Mouse (Mus musculus) limb, embryonic 14.5 days (tissue): ENCODE measurements at regions not wholly inside any gene's neighbourhood (a gene's known extent, or its start where the extent isn't known, plus 50 kb on each side); places are given as distances from the start of the nearest gene placed in this dataset.

Experiments used
- ATAC-seq: fragments of 200-750 bp; cut with Nextera tagmentation; 2 replicates; pipeline ENCODE4 v1.8.0; 2017; ENCODE audit warnings: low read depth, moderate number of reproducible peaks, moderate TSS enrichment; ENCODE audit not compliant: low FRiP score
- DNase-seq: peaks from one replicate; pipeline ENCODE4 v3.0.0-alpha.2; 2015; ENCODE audit warnings: low spot score
- H3K27ac ChIP-seq: fragments of 300-500 bp; sonication (generic); replicated peaks from 2 replicates; pipeline ENCODE4 v1.5.1; 2014; ENCODE audit warnings: low read depth, mild to moderate bottlenecking, low read length, moderate library complexity, mixed read lengths
- H3K27me3 ChIP-seq: fragments of 300-500 bp; sonication (generic); 2 replicates; pipeline ENCODE4 v1.6.1; 2014; ENCODE audit warnings: low read length, mixed read lengths; ENCODE audit not compliant: control insufficient read depth, insufficient read depth
- H3K36me3 ChIP-seq: fragments of 300-500 bp; sonication (generic); 2 replicates; pipeline ENCODE4 v1.6.1; 2014; ENCODE audit warnings: mild to moderate bottlenecking, low read length, moderate library complexity, mixed read lengths; ENCODE audit not compliant: control insufficient read depth, insufficient read depth
- H3K4me1 ChIP-seq: fragments of 300-500 bp; sonication (generic); 2 replicates; pipeline ENCODE4 v1.6.1; 2014; ENCODE audit warnings: antibody characterized with exemption, low read length, mixed read lengths; ENCODE audit not compliant: control insufficient read depth, insufficient read depth
- H3K4me2 ChIP-seq: fragments of 300-500 bp; sonication (generic); replicated peaks from 2 replicates; pipeline ENCODE4 v1.6.1; 2014; ENCODE audit warnings: low read depth, mild to moderate bottlenecking, low read length, moderate library complexity; ENCODE audit not compliant: severe bottlenecking
- H3K4me3 ChIP-seq: fragments of 300-500 bp; sonication (generic); replicated peaks from 2 replicates; pipeline ENCODE4 v1.5.1; 2014; ENCODE audit warnings: low read length
- H3K9ac ChIP-seq: fragments of 300-500 bp; sonication (generic); 2 replicates; pipeline ENCODE4 v1.6.1; 2014; ENCODE audit warnings: mild to moderate bottlenecking, low read depth, low read length, moderate library complexity; ENCODE audit not compliant: severe bottlenecking
- H3K9me3 ChIP-seq: fragments of 300-500 bp; sonication (generic); 2 replicates; pipeline ENCODE4 v1.6.1; 2016; ENCODE audit warnings: low read length; ENCODE audit not compliant: control insufficient read depth
- POLR2A ChIP-seq: fragments of 200-500 bp; IDR thresholded peaks from 2 replicates; pipeline ENCODE4 v1.8.0; 2012; ENCODE audit warnings: inconsistent platforms, mild to moderate bottlenecking, moderate library complexity, borderline replicate concordance; ENCODE audit not compliant: insufficient read depth, insufficient read length; ENCODE audit errors: extremely low read depth
- WGBS: fragments of 180-500 bp; shearing (Covaris S2); extraction: QIAGEN DNeasy Blood & Tissue Kit; methylation state at CpG from one replicate; pipeline ENCODE4 v1.1.7; 2014; 5-methylcytosine and 5-hydroxymethylcytosine counted together

DNA sequence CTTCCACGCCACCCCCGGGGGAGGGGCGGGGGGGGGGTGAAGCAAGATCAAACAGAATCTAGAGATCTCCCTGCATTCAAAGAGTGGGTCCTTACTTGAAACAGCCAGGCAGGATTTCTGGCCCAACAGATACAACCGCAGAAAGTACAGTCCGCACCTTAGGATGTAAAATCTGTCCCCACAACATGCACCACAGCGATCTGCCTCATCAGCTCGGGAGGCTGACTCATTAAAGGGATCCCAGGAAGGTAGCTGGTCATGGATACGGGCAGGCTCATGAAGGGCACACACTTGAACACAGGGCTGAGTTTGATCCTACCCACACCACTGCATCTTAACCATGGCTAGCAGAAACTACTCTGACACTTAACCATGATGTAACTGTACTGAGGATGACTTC is 57.8 kb upstream of the Jade1 start:
- ATAC-seq (no peak), DNase-seq (no peak)
- Histone ChIP-seq H3K4me3 (no peak overlapping the region), H3K9ac (no peak overlapping the region), H3K27me3 (no peaks in the 10 kb centered on the region), H3K4me1 (no peaks in the 10 kb centered on the region), H3K27ac (no peak overlapping the region), H3K4me2 (no peak overlapping the region), H3K9me3 (no peaks in the 10 kb centered on the region), H3K36me3 (no peaks in the 10 kb centered on the region)
- WGBS, result 77% methylated on average over 5 of the region's 8 CpGs
- TF ChIP-seq POLR2A, result no peak

DNA sequence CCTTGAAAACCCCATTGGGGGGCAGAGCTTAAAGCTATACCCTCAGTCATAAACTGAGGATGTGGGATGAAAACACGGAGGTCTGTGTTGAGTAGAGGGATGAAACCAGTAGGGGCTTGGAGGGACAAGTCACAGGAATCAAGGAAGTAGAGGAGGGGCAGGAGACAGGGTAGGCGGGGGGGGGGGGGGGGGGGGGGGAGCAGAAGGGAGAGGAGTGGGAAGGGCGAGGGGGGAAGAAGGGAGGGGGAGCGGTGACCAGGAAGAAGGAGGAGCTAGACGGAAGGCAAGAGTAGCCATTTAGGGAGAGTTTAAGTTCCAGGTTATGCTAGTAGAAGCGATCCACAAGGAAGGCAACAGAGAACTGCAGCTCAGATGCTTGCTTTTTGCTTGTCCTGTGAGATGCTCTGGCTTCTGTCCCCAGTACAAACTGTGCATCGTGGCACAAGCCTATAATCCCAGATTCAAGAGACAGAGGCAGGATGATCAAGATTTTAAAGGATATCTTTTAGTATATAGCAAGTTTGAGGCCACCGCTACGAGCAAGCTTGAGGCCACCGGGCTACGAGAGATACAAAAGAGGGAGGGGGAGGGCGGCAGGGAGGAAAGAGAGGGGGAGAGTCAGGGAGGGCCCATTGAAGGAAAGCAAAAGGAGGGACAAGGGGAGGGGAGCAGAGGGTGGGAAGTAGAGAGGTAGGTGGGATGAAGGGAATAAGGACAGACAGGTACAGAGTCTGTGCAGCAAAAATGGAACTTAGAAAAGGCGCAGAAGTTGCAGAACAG is 58.4 kb upstream of the Jade1 start:
- no peaks in the 10 kb centered on the region for H3K36me3 ChIP-seq
- WGBS, result 58% methylated on average over 12 of the region's 13 CpGs
- no peak overlapping the region for H3K4me3 ChIP-seq
- H3K4me2 ChIP-seq, result no peak overlapping the region
- H3K9ac ChIP-seq, result no peak overlapping the region
- H3K27ac ChIP-seq, result no peak overlapping the region
- H3K4me1 ChIP-seq, result no peaks in the 10 kb centered on the region
- no peaks in the 10 kb centered on the region for H3K9me3 ChIP-seq
- no peak for ATAC-seq
- DNase-seq, result no peak
- H3K27me3 ChIP-seq, result no peaks in the 10 kb centered on the region
- no peak for TF ChIP-seq POLR2A

DNA sequence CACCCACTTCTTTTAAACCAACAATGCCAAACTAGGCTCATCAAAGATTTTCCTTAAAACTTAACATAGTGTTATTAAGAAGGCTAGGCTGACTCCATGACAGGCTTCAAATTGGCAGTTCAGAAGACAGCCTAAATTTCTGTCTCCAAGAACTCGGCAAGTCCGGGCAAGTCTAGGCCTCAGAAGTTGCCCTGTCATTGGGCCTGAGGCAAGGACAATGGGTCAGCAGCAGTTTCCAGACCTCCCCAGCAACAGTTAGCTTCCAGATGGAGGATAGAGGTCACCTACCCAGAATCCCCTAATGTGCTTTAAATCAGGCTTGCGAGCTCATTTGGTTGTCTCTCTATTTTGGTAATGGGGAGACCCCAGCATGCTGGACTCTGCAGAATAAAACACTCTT is 59.6 kb upstream of the Jade1 start:
- Histone ChIP-seq H3K4me3 (no peak overlapping the region), H3K27ac (no peak overlapping the region), H3K27me3 (no peaks in the 10 kb centered on the region), H3K4me1 (no peaks in the 10 kb centered on the region), H3K4me2 (no peak overlapping the region), H3K9ac (no peak overlapping the region), H3K9me3 (no peaks in the 10 kb centered on the region), H3K36me3 (no peaks in the 10 kb centered on the region)
- ATAC-seq (no peak), DNase-seq (no peak)
- whole genome bisulfite sequencing, result 67% methylated on average over 3 of the region's 3 CpGs
- TF ChIP-seq POLR2A, result no peak

DNA sequence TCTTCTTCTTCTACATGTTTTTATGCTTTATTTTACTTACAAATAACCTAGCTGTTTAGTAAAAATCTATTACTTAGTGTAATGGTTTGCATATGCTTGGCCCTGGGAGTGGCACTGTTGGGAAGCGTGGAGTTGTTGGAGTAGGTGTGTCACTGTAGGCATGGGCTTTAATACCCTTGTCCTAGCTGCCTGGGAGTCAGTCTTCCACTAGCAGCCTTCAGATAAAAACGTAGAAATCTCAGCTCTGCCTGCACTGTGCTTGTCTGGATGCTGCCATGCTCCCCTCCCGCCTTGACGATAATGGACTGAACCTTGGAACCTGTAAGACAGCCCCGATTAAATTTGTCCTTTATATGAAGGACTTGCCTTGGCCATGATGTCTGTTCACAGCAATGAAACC is 60.4 kb upstream of the Jade1 start:
- H3K4me3 ChIP-seq, result no peak overlapping the region
- no peaks in the 10 kb centered on the region for H3K9me3 ChIP-seq
- H3K9ac ChIP-seq, result no peak overlapping the region
- H3K27ac ChIP-seq, result no peak overlapping the region
- no peak overlapping the region for H3K4me2 ChIP-seq
- TF ChIP-seq POLR2A, result no peak
- H3K4me1 ChIP-seq, result peaks cover 6% of the 10 kb centered on the region; the same call in 1 of the 2 replicates
- no peaks in the 10 kb centered on the region for H3K27me3 ChIP-seq
- 80% methylated on average over 5 of the region's 5 CpGs for WGBS
- DNase-seq (no peak), ATAC-seq (no peak)
- H3K36me3 ChIP-seq, result no peaks in the 10 kb centered on the region

DNA sequence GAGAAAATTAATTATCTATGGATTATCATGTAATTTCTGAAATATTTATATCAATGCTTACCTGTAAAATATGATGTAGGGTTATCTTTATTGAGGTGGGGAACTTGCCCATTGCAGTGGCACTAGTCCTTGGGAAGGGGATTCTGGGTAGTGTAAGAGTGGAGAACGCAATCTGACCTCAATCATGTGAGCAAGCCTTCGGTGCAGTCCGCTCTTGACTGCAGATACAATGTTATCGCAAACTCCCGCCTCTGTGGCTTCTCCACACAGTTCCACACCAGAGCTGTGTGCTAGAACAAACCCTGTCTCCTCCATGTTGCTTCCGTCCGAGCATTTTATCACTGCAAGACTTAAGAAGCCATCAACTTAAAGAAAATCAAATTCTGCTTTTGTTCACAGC is 62.1 kb upstream of the Jade1 start:
- no peak overlapping the region for H3K4me3 ChIP-seq
- no peak overlapping the region for H3K9ac ChIP-seq
- no peak overlapping the region for H3K4me2 ChIP-seq
- no peak for ATAC-seq
- WGBS, result 90% methylated on average over 7 of the region's 7 CpGs
- H3K9me3 ChIP-seq, result no peaks in the 10 kb centered on the region
- H3K27me3 ChIP-seq, result no peaks in the 10 kb centered on the region
- TF ChIP-seq POLR2A, result no peak
- H3K36me3 ChIP-seq, result no peaks in the 10 kb centered on the region
- DNase-seq, result no peak
- no peak overlapping the region for H3K27ac ChIP-seq
- H3K4me1 ChIP-seq, result peaks cover 12% of the 10 kb centered on the region; the same call in 1 of the 2 replicates
